Mouse (Mus musculus) intestine, postnatal 0 days (tissue): ENCODE data around the gene Ppp2r5a. TPM values are rescaled to one million over a fixed set of nuclear protein-coding genes. Genes with fewer than 3 reads are reported as not detected.
A peak's percentile ranks its signal among the peaks of the same experiment; 100 is the strongest.

Experiments
- ATAC-seq: fragments of 200-750 bp; cut with Nextera tagmentation; 2 replicates; pipeline ENCODE4 v1.8.0; 2017; ENCODE audit warnings: mild to moderate bottlenecking, moderate TSS enrichment, moderate library complexity
- H3K27ac ChIP-seq: fragments of 300-500 bp; sonication (generic); 2 replicates; pipeline ENCODE4 v1.5.1; 2014; ENCODE audit warnings: mild to moderate bottlenecking, low read depth, low read length, moderate library complexity
- H3K27me3 ChIP-seq: fragments of 300-500 bp; sonication (generic); replicated peaks from 2 replicates; pipeline ENCODE4 v1.6.1; 2014; ENCODE audit warnings: low read length, mixed read lengths; ENCODE audit not compliant: control insufficient read depth, insufficient read depth
- H3K36me3 ChIP-seq: fragments of 300-500 bp; sonication (generic); 2 replicates; pipeline ENCODE4 v1.6.1; 2014; ENCODE audit warnings: mild to moderate bottlenecking, moderate library complexity; ENCODE audit not compliant: control insufficient read depth, insufficient read depth
- H3K4me1 ChIP-seq: fragments of 300-500 bp; sonication (generic); replicated peaks from 2 replicates; pipeline ENCODE4 v1.6.1; 2014; ENCODE audit warnings: antibody characterized with exemption, low read length, mixed read lengths; ENCODE audit not compliant: control insufficient read depth, insufficient read depth
- H3K4me2 ChIP-seq: fragments of 300-500 bp; sonication (generic); replicated peaks from 2 replicates; pipeline ENCODE4 v1.6.1; 2014; ENCODE audit warnings: low read depth, mild to moderate bottlenecking, moderate library complexity
- H3K4me3 ChIP-seq: fragments of 300-500 bp; sonication (generic); 2 replicates; pipeline ENCODE4 v1.5.1; 2014; ENCODE audit warnings: low read depth, low read length
- H3K9ac ChIP-seq: fragments of 300-500 bp; sonication (generic); 2 replicates; pipeline ENCODE4 v1.6.1; 2014; ENCODE audit warnings: mild to moderate bottlenecking, low read depth, low read length
- H3K9me3 ChIP-seq: fragments of 300-500 bp; sonication (generic); 2 replicates; pipeline ENCODE4 v1.6.1; 2016; ENCODE audit warnings: mixed run types; ENCODE audit not compliant: control insufficient read depth
- CTCF ChIP-seq: sonication (generic); IDR thresholded peaks from 2 replicates; pipeline ENCODE4 v1.5.1; 2016; ENCODE audit warnings: low read depth, mild to moderate bottlenecking, control low read depth, antibody characterized with exemption, moderate library complexity
- WGBS: fragments of 180-500 bp; shearing (Covaris S2); extraction: QIAGEN DNeasy Blood & Tissue Kit; methylation state at CpG from one replicate; pipeline ENCODE4 v1.1.7; 2014; 5-methylcytosine and 5-hydroxymethylcytosine counted together
- polyA plus RNA-seq: library from polyadenylated mRNA; unstranded; fragments of >200 nt; fragmentation: Nextera tagmentation; extraction: Ambion mirVana; gene quantifications from 2 replicates; pipeline ENCODE4 v1.2.1, GENCODE M21; 2015

The Ppp2r5a gene
- polyA plus RNA-seq, 1 experiment from 2014 or later, result 28.7 TPM

- H3K4me2 ChIP-seq, result peak overlapping the region; percentile 99
- peak; percentile 83 for ATAC-seq
- H3K27ac ChIP-seq, result peak overlapping the region; percentile 52
- peaks cover 10% of the 10 kb centered on the region; the same call in 1 of the 2 replicates for H3K4me1 ChIP-seq
- no peak overlapping the region for H3K9ac ChIP-seq
- no peaks in the 10 kb centered on the region for H3K27me3 ChIP-seq
- no peak for TF ChIP-seq CTCF
- peaks cover 7% of the 10 kb centered on the region; the same call in 1 of the 2 replicates for H3K36me3 ChIP-seq
- H3K4me3 ChIP-seq, result no peak overlapping the region
- H3K9me3 ChIP-seq, result no peaks in the 10 kb centered on the region
- WGBS, result 37% methylated on average over 8 of the region's 8 CpGs
Measured at GRCm38 (mm10) chr1:191328019-191328441, 75.0 kb downstream of the Ppp2r5a start.

DNA sequence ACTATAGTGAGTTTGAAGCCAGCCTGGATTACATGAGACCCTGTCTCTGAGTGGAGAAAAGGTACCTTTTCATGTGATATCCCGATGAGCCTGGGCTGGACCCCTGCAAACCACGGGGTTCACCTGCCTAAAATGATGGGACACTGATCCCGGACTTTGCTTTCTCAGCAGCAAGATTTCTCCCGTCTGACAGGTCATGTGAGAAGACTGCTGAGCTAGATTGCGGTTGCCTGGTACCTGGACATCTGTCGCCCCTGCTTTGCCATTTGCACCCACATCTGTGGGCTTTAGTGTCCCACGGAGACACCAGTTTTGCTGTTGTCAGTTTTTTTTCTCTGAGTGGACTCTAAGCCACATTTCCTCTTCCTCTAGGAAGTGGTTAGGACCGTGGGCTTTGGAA lies 75.8 kb downstream of the Ppp2r5a start:
- ATAC-seq, result no peak
- peaks cover 7% of the 10 kb centered on the region; the same call in 1 of the 2 replicates for H3K36me3 ChIP-seq
- 61% methylated on average over 8 of the region's 8 CpGs for WGBS
- H3K4me3 ChIP-seq, result no peak overlapping the region
- TF ChIP-seq CTCF, result no peak
- no peaks in the 10 kb centered on the region for H3K9me3 ChIP-seq
- H3K27ac ChIP-seq, result peak overlapping the region; percentile 71; the same call in 1 of the 2 replicates
- no peak overlapping the region for H3K9ac ChIP-seq
- peaks cover 10% of the 10 kb centered on the region; the same call in 1 of the 2 replicates for H3K4me1 ChIP-seq
- H3K27me3 ChIP-seq, result no peaks in the 10 kb centered on the region
- peak overlapping the region; percentile 99 for H3K4me2 ChIP-seq

DNA sequence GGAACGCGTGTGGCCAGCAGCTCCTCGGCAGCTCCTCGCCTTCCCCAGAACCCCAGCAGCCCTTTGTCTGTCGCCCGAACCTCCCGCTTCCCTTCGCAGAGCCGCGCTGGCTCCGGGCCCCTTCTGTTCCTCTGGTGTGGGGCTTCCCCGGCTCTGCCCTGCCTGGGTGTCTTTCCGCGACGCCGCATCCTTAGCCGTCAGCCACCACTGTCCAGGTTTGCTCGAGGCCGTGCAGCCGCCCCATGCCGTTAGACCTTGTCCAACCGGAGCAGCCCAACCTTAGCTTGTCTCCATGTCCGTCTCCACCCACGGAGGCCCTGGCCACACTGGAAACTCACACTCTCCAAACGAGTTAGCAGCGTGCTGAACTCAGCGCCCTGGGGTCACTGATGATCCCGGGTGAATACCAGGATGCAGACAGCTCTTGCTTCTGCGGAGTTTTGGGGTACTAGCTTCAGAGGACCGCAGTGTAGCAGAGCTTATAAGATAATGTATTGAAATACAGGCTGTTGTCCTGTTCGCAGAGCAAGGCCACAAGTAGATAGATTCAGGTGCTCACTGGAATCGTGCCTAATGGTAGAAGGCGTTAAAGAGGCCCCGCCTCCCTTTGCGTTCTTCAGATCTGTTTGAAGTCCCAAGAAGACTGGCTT lies 76.7 kb downstream of the Ppp2r5a start:
- no peaks in the 10 kb centered on the region for H3K9me3 ChIP-seq
- H3K4me3 ChIP-seq, result peak overlapping the region; percentile 81
- H3K4me2 ChIP-seq, result peak overlapping the region; percentile 99
- peak; percentile 39 for ATAC-seq
- WGBS, result under 1% methylated on average over 31 of the region's 35 CpGs
- peak overlapping the region; percentile 71 for H3K27ac ChIP-seq
- no peaks in the 10 kb centered on the region for H3K27me3 ChIP-seq
- TF ChIP-seq CTCF, result no peak
- peaks cover 10% of the 10 kb centered on the region; the same call in 1 of the 2 replicates for H3K4me1 ChIP-seq
- H3K36me3 ChIP-seq, result peaks cover 2% of the 10 kb centered on the region; the same call in 1 of the 2 replicates
- H3K9ac ChIP-seq, result peak overlapping the region; percentile 69

DNA sequence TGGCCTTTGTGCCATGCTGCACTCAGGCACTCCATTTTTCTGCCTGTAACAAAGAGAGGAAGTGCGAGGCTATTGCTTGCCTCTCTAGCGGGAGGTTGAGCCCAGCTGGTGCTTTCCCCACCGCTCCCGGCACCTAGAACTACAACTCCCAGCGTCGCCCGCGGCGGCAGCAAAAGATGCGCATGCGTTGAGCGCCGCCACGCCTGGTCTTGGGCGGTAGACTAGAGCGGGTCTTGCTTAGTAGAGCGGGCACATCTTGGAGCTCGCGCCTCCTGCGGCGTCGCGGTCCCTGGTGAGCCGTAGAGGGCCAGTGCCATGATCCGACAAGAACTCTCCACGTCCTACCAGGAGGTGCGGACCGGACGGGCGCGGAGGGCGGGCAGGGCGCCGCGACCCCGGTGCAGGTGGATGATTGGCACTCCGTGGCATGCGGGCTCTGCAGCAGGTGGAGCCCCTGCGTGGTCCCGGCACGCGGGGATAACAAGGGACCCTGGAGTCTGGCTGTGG lies 77.3 kb downstream of the Ppp2r5a start, which contains the start of gene Tmem206:
Gene Tmem206 (plus strand): TSS at position 187 of the 507 bp plus-strand sequence.
- peaks cover 10% of the 10 kb centered on the region; the same call in 1 of the 2 replicates for H3K4me1 ChIP-seq
- H3K9ac ChIP-seq, result peak within 1 kb of the TSS; percentile 69
- 0 out of 2 replicates have a peak, but pooled peaks have one; percentile 22 for TF ChIP-seq CTCF
- H3K9me3 ChIP-seq, result no peaks in the 10 kb centered on the region
- peak; percentile 82 for ATAC-seq
- under 1% methylated on average over 36 of the region's 42 CpGs for WGBS
- H3K4me3 ChIP-seq, result peak within 1 kb of the TSS; percentile 81
- H3K4me2 ChIP-seq, result peak within 1 kb of the TSS; percentile 99
- no peaks in the 10 kb centered on the region for H3K27me3 ChIP-seq
- H3K36me3 ChIP-seq, result no peaks in the 10 kb centered on the region
- peak within 1 kb of the TSS; percentile 71 for H3K27ac ChIP-seq

- Histone ChIP-seq H3K9ac (no peak overlapping the region), H3K27me3 (no peaks in the 10 kb centered on the region), H3K27ac (no peak overlapping the region), H3K36me3 (no peaks in the 10 kb centered on the region), H3K4me2 (peak overlapping the region; percentile 99), H3K4me1 (peaks cover 10% of the 10 kb centered on the region; the same call in 1 of the 2 replicates), H3K9me3 (no peaks in the 10 kb centered on the region), H3K4me3 (peak overlapping the region; percentile 81; the same call in 1 of the 2 replicates)
- ATAC-seq, result no peak
- WGBS, result 76% methylated on average over 7 of the region's 7 CpGs
- TF ChIP-seq CTCF, result no peak
Measured at GRCm38 (mm10) chr1:191324733-191325590, 78.1 kb downstream of the Ppp2r5a start.

- peaks cover 10% of the 10 kb centered on the region; the same call in 1 of the 2 replicates for H3K4me1 ChIP-seq
- WGBS, result 85% methylated on average over 3 of the region's 3 CpGs
- no peaks in the 10 kb centered on the region for H3K9me3 ChIP-seq
- H3K36me3 ChIP-seq, result no peaks in the 10 kb centered on the region
- H3K27ac ChIP-seq, result no peak overlapping the region
- H3K4me2 ChIP-seq, result no peak overlapping the region
- no peak overlapping the region for H3K9ac ChIP-seq
- no peak overlapping the region for H3K4me3 ChIP-seq
- no peaks in the 10 kb centered on the region for H3K27me3 ChIP-seq
- ATAC-seq, result no peak
- no peak for TF ChIP-seq CTCF
Measured at GRCm38 (mm10) chr1:191323381-191323780, 79.7 kb downstream of the Ppp2r5a start.
